Mouse (Mus musculus) stomach, postnatal 0 days (tissue): ENCODE data around the gene Nacad.

Experiments
- CTCF ChIP-seq: IDR thresholded peaks from 2 replicates; pipeline ENCODE4 v1.5.1; 2016; ENCODE audit warnings: antibody characterized with exemption, low read depth, mild to moderate bottlenecking, moderate library complexity
- EP300 ChIP-seq: optimal IDR thresholded peaks from 2 replicates; pipeline ENCODE3; 2016; ENCODE audit warnings: antibody characterized with exemption

GRCm38 (mm10) chr11:6559996-6560395 lies 45.9 kb downstream of the Nacad start:
- TF ChIP-seq CTCF (no peak), EP300 (no peak)
